Mouse (Mus musculus): ENCODE measurements around the gene Gm5431. TPM values are rescaled to one million over a fixed set of nuclear protein-coding genes. Genes with fewer than 3 reads are reported as not detected.
"Not testable (repeated sequence)": the region's sequence is repeated elsewhere in the genome, so short reads cannot be mapped to it uniquely, and the experiment has no call there.

The Gm5431 gene
- 0.13 and 0.17 TPM in 2 replicates for polyA plus RNA-seq (2014; fragmentation: Nextera tagmentation; extraction: Ambion mirVana)

DNA sequence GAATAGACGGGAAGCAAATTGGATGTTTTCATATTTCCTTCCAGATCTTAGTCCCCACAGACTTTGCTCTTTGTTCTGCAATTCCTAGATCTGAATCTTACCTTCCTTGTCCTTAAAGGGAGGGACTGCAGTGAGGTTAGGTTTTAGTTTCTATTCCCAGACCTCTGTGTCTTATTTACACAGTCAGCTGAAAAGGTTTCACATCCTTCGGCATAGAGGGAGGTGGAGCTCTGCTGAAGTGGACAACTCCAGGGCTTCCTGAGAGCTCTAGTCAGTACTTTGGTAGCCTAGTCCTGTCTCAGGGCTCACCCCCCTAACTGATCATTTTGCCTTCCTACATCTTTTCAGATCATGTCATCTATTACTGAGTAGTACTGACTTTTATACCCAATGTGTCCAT is at the start of gene Gm5431:
TSS of gene Gm5431 (minus strand) at position 194 of the 400 bp plus-strand sequence.
- Histone ChIP-seq H3K27ac (ENCODE audit: low read depth, low read length) (no peak within 1 kb of the TSS), H3K27me3 (replicated peaks; ENCODE audit: control insufficient read depth, insufficient read depth, low read length) (no peaks in the 10 kb centered on the region), H3K9ac (ENCODE audit: low read length) (no peak within 1 kb of the TSS), H3K4me3 (ENCODE audit: low read depth, low read length) (no peak within 1 kb of the TSS), H3K9me3 (replicated peaks; ENCODE audit: control insufficient read depth, low read length) (no peaks in the 10 kb centered on the region), H3K36me3 (ENCODE audit: control insufficient read depth, insufficient read depth, low read length) (no peaks in the 10 kb centered on the region), H3K4me1 (ENCODE audit: control insufficient read depth, insufficient read depth, low read length) (no peaks in the 10 kb centered on the region), H3K4me2 (ENCODE audit: low read length) (no peak within 1 kb of the TSS)
- no peak for ATAC-seq
- WGBS = 72% methylated on average over 2 of the region's 2 CpGs
- no peak for DNase-seq (ENCODE audit: low spot score)

GRCm38 (mm10) chr11:48946090-48946489 is 44.1 kb upstream of the Gm5431 start, which contains the start of gene Psme2b:
Gene Psme2b (minus strand): TSS chr11:48946190.
- H3K9ac ChIP-seq (ENCODE audit: low read length); H3K9me3 ChIP-seq (replicated peaks; ENCODE audit: control insufficient read depth, low read length); H3K27ac ChIP-seq (ENCODE audit: low read depth, low read length); H3K4me1 ChIP-seq (ENCODE audit: control insufficient read depth, insufficient read depth, low read length); H3K27me3 ChIP-seq (replicated peaks; ENCODE audit: control insufficient read depth, insufficient read depth, low read length); H3K36me3 ChIP-seq (ENCODE audit: control insufficient read depth, insufficient read depth, low read length); H3K4me3 ChIP-seq (ENCODE audit: low read depth, low read length); H3K4me2 ChIP-seq (ENCODE audit: low read length); DNase-seq (ENCODE audit: low spot score); ATAC-seq: not testable (repeated sequence)
- WGBS = 95% methylated on average over 6 of the region's 6 CpGs

DNA sequence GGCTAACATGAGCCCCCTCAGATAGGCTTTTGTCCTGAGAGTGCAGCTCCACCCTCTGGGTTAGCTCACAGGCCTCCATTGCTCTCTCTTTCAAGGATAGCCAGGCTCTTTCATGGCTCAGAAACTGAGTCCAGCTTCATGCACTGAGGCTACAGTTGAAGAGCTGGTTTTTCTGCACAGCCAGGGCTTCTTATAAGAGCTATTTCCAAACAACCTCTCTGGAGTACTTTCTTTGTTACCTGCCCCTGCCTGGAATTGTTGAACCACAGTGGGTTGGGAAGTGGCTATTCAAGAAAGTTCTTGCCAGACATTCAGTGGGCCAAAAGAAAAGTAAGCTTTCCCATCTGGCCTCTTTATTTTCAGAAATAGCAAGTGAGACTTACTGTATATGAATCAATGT is 37.3 kb upstream of the Gm5431 start:
- H3K36me3 ChIP-seq (ENCODE audit: control insufficient read depth, insufficient read depth, low read length); H3K9ac ChIP-seq (ENCODE audit: low read length); H3K27me3 ChIP-seq (replicated peaks; ENCODE audit: control insufficient read depth, insufficient read depth, low read length); H3K9me3 ChIP-seq (replicated peaks; ENCODE audit: control insufficient read depth, low read length); H3K4me2 ChIP-seq (ENCODE audit: low read length); DNase-seq (ENCODE audit: low spot score); H3K4me1 ChIP-seq (ENCODE audit: control insufficient read depth, insufficient read depth, low read length); H3K27ac ChIP-seq (ENCODE audit: low read depth, low read length); H3K4me3 ChIP-seq (ENCODE audit: low read depth, low read length); ATAC-seq: not testable (repeated sequence)

DNA sequence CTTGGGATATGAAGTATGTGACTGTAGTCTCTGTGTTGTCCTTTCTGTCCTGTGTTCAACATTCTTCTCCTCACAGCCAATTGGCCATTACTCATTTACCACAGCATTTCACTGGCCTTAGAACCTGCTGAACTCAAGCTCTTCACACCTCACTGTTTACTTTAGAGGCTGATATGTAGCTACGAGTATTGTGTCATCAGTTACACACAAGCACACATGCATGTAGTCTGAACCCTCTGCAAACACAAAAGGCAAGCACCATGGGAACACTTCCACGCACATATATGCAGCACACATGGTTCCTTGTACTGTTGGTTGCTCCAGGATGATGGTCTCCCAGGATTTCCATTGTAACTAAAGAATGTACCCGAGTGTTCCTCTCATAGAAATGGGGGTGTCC is 33.3 kb upstream of the Gm5431 start:
- WGBS = no CpG with 5 or more reads among the region's 3 CpGs
- not testable (repeated sequence) for H3K27ac ChIP-seq (ENCODE audit: low read depth, low read length); H3K9me3 ChIP-seq (replicated peaks; ENCODE audit: control insufficient read depth, low read length); H3K9ac ChIP-seq (ENCODE audit: low read length); H3K27me3 ChIP-seq (replicated peaks; ENCODE audit: control insufficient read depth, insufficient read depth, low read length); H3K4me1 ChIP-seq (ENCODE audit: control insufficient read depth, insufficient read depth, low read length); H3K36me3 ChIP-seq (ENCODE audit: control insufficient read depth, insufficient read depth, low read length); H3K4me2 ChIP-seq (ENCODE audit: low read length); DNase-seq (ENCODE audit: low spot score); H3K4me3 ChIP-seq (ENCODE audit: low read depth, low read length); ATAC-seq

GRCm38 (mm10) chr11:48933923-48934322 is 31.9 kb upstream of the Gm5431 start:
- not testable (repeated sequence) for H3K27ac ChIP-seq (ENCODE audit: low read depth, low read length); H3K9me3 ChIP-seq (replicated peaks; ENCODE audit: control insufficient read depth, low read length); H3K4me3 ChIP-seq (ENCODE audit: low read depth, low read length); H3K4me2 ChIP-seq (ENCODE audit: low read length); H3K9ac ChIP-seq (ENCODE audit: low read length); H3K36me3 ChIP-seq (ENCODE audit: control insufficient read depth, insufficient read depth, low read length); ATAC-seq; DNase-seq (ENCODE audit: low spot score); H3K27me3 ChIP-seq (replicated peaks; ENCODE audit: control insufficient read depth, insufficient read depth, low read length); H3K4me1 ChIP-seq (ENCODE audit: control insufficient read depth, insufficient read depth, low read length)
- 100% methylated on average over 1 of the region's 1 CpGs for WGBS

- not testable (repeated sequence) for H3K9me3 ChIP-seq (replicated peaks; ENCODE audit: control insufficient read depth, low read length); H3K4me2 ChIP-seq (ENCODE audit: low read length); H3K4me3 ChIP-seq (ENCODE audit: low read depth, low read length); H3K36me3 ChIP-seq (ENCODE audit: control insufficient read depth, insufficient read depth, low read length); H3K27me3 ChIP-seq (replicated peaks; ENCODE audit: control insufficient read depth, insufficient read depth, low read length); DNase-seq (ENCODE audit: low spot score); H3K27ac ChIP-seq (ENCODE audit: low read depth, low read length); H3K9ac ChIP-seq (ENCODE audit: low read length); ATAC-seq; H3K4me1 ChIP-seq (ENCODE audit: control insufficient read depth, insufficient read depth, low read length)
- WGBS = 81% methylated on average over 1 of the region's 1 CpGs
Observed at GRCm38 (mm10) chr11:48933422-48933821, 31.4 kb upstream of the Gm5431 start.

- not testable (repeated sequence) for H3K9ac ChIP-seq (ENCODE audit: low read length); H3K36me3 ChIP-seq (ENCODE audit: control insufficient read depth, insufficient read depth, low read length); ATAC-seq; DNase-seq (ENCODE audit: low spot score); H3K4me3 ChIP-seq (ENCODE audit: low read depth, low read length); H3K27me3 ChIP-seq (replicated peaks; ENCODE audit: control insufficient read depth, insufficient read depth, low read length); H3K9me3 ChIP-seq (replicated peaks; ENCODE audit: control insufficient read depth, low read length); H3K27ac ChIP-seq (ENCODE audit: low read depth, low read length); H3K4me2 ChIP-seq (ENCODE audit: low read length); H3K4me1 ChIP-seq (ENCODE audit: control insufficient read depth, insufficient read depth, low read length)
- 97% methylated on average over 1 of the region's 1 CpGs for WGBS
Observed at GRCm38 (mm10) chr11:48928068-48928467, 26.1 kb upstream of the Gm5431 start.

DNA sequence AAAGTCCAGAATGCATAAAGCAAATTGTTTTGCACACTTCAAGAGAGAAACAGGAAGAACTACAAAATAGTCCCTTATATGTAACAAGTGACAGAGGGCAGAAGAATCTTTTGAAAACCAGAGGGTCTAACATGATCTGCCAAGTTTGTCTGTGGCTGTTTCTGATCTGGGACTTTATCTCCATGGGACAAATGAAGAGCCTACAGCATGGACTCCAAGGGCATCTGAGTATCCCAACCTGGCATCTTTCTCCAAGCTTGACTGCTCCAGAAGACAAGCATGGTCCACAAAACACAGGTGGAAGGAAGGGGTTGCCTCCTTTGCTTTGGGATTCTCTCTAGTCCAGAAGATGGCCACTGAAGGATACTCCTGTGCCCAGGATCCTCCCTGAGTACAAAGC is 24.4 kb upstream of the Gm5431 start:
- not testable (repeated sequence) for H3K9me3 ChIP-seq (replicated peaks; ENCODE audit: control insufficient read depth, low read length); H3K36me3 ChIP-seq (ENCODE audit: control insufficient read depth, insufficient read depth, low read length); H3K27me3 ChIP-seq (replicated peaks; ENCODE audit: control insufficient read depth, insufficient read depth, low read length); H3K4me1 ChIP-seq (ENCODE audit: control insufficient read depth, insufficient read depth, low read length); ATAC-seq; H3K4me3 ChIP-seq (ENCODE audit: low read depth, low read length); H3K4me2 ChIP-seq (ENCODE audit: low read length); DNase-seq (ENCODE audit: low spot score); H3K9ac ChIP-seq (ENCODE audit: low read length); H3K27ac ChIP-seq (ENCODE audit: low read depth, low read length)

- H3K27ac ChIP-seq (ENCODE audit: low read depth, low read length); H3K9me3 ChIP-seq (replicated peaks; ENCODE audit: control insufficient read depth, low read length); H3K4me1 ChIP-seq (ENCODE audit: control insufficient read depth, insufficient read depth, low read length); H3K36me3 ChIP-seq (ENCODE audit: control insufficient read depth, insufficient read depth, low read length); H3K4me2 ChIP-seq (ENCODE audit: low read length); H3K4me3 ChIP-seq (ENCODE audit: low read depth, low read length); H3K9ac ChIP-seq (ENCODE audit: low read length); H3K27me3 ChIP-seq (replicated peaks; ENCODE audit: control insufficient read depth, insufficient read depth, low read length); ATAC-seq; DNase-seq (ENCODE audit: low spot score): not testable (repeated sequence)
- WGBS = 80% methylated on average over 5 of the region's 5 CpGs
Observed at GRCm38 (mm10) chr11:48923818-48924217, 21.8 kb upstream of the Gm5431 start.
